Mouse (Mus musculus): ENCODE measurements around the gene Skiv2l.

GRCm38 (mm10) chr17:34895724-34896123 is 45.7 kb upstream of the Skiv2l start:
- TF ChIP-seq ZC3H11A (IDR thresholded peaks at IDR 0.05; ENCODE audit: borderline replicate concordance, low read depth, low read length) (no peak), CHD2 (IDR thresholded peaks at IDR 0.05; ENCODE audit: low read depth, low read length) (no peak), MAFK (IDR thresholded peaks at IDR 0.05; ENCODE audit: insufficient read depth, low read depth, low read length) (no peak)

Measured in ES-E14 (cell line).